ENCODE assay signal across 9 mouse cellular contexts in genomic region chr6:85037677-85038076, GRCm38 (mm10). TPM values are rescaled to one million over a fixed set of nuclear protein-coding genes. Genes with fewer than 3 reads are reported as not detected.
A peak's percentile ranks its signal among the peaks of the same experiment; 100 is the strongest.
DNase-seq lines count a peak whose midpoint lies in the region; ATAC-seq and TF ChIP-seq lines count a peak whose summit lies in the region.
"Had no signal": no experiment of that assay in that cellular context is flagged by ENCODE, and none has a peak within 500 bp of the region (broad histone marks: within the 10 kb centered on the region; RNA-seq: fewer than 3 reads in every experiment).

No protein-coding gene starts in this region.

- intact Hi-C loops in heart, postnatal 10 days (cut with DNase I): loop anchor here (1.0 to 10.0 kb wide), 3 partner anchors 79 to 367 kb away; no protein-coding TSS in a partner anchor
- intact Hi-C loops in left cerebral cortex, adult 2 months (cut with DNase I): loop anchor here (1.0 to 2.0 kb wide), 2 partner anchors 81 to 96 kb away; no protein-coding TSS in a partner anchor

- peak; percentile 78 for TF ChIP-seq CTCF in liver, adult 2 months (IDR thresholded peaks at IDR 0.05; ENCODE audit: low read depth, low read length)
- peak; percentile 65 for TF ChIP-seq CTCF in bone marrow, adult 2 months (IDR thresholded peaks at IDR 0.05; ENCODE audit: control insufficient read depth, insufficient read depth, low read length)
- peak; percentile 97 for TF ChIP-seq CTCF in left cerebral cortex, adult 2 months (IDR thresholded peaks at IDR 0.05)

- peak; percentile 52 for DNase-seq in liver, adult 2 months (ENCODE audit: extremely low read depth, low read depth, low spot score)
- no peak for DNase-seq in liver, embryonic 11.5 days (ENCODE audit: low spot score)
- peak; percentile 79 for DNase-seq in embryonic facial prominence, embryonic 14.5 days (ENCODE audit: low spot score)
- DNase-seq in heart, postnatal 10 days: peak; percentile 74 to 77
- DNase-seq in left cerebral cortex, adult 2 months (ENCODE audit: extremely low spot score in 1 of 2, low spot score in 2 of 2): peak; percentile 58 to 69

- no peak overlapping the region for H3K27ac ChIP-seq in liver, adult 2 months (replicated peaks; ENCODE audit: insufficient read depth, low read depth, low read length)
- H3K27ac ChIP-seq in liver, embryonic 11.5 days (ENCODE audit: low read depth, low read length): no peak overlapping the region
- no peak overlapping the region for H3K27ac ChIP-seq in bone marrow, adult 2 months (ENCODE audit: control insufficient read depth, insufficient read depth, low read depth, low read length, poor library complexity)
- no peak overlapping the region for H3K27ac ChIP-seq in embryonic facial prominence, embryonic 14.5 days (replicated peaks; ENCODE audit: low read depth, low read length)
- no peak overlapping the region; the same call in 1 of the 2 replicates for H3K27ac ChIP-seq in left cerebral cortex, adult 2 months
- H3K27ac ChIP-seq in midbrain, embryonic 16.5 days (ENCODE audit: low read length): no peak overlapping the region
- H3K27ac ChIP-seq in stomach, embryonic 16.5 days (ENCODE audit: low read length): no peak overlapping the region

- no peaks in the 10 kb centered on the region for H3K9me3 ChIP-seq in liver, embryonic 11.5 days (ENCODE audit: control insufficient read depth, low read length)
- no peaks in the 10 kb centered on the region for H3K9me3 ChIP-seq in embryonic facial prominence, embryonic 14.5 days (ENCODE audit: control insufficient read depth, low read length)
- no peaks in the 10 kb centered on the region for H3K9me3 ChIP-seq in midbrain, embryonic 16.5 days (replicated peaks; ENCODE audit: control insufficient read depth, low read length, poor library complexity, severe bottlenecking)
- H3K9me3 ChIP-seq in stomach, embryonic 16.5 days (replicated peaks; ENCODE audit: control insufficient read depth, low read length): no peaks in the 10 kb centered on the region

- WGBS in liver, adult 2 months: 8% methylated on average over 6 of the region's 6 CpGs
- 8% methylated on average over 6 of the region's 6 CpGs for WGBS in liver, embryonic 11.5 days
- WGBS in bone marrow, adult 2 months: 1% methylated on average over 6 of the region's 6 CpGs
- WGBS in embryonic facial prominence, embryonic 14.5 days: 7% methylated on average over 6 of the region's 6 CpGs
- WGBS in midbrain, embryonic 16.5 days: 9% methylated on average over 6 of the region's 6 CpGs
- 6% methylated on average over 6 of the region's 6 CpGs for WGBS in stomach, embryonic 16.5 days

- no peaks in the 10 kb centered on the region for H3K36me3 ChIP-seq in liver, adult 2 months (ENCODE audit: control insufficient read depth, insufficient read depth, low read length)
- no peaks in the 10 kb centered on the region for H3K36me3 ChIP-seq in liver, embryonic 11.5 days (ENCODE audit: control insufficient read depth, insufficient read depth, low read length)
- no peaks in the 10 kb centered on the region for H3K36me3 ChIP-seq in embryonic facial prominence, embryonic 14.5 days (ENCODE audit: control insufficient read depth, insufficient read depth, low read length)
- H3K36me3 ChIP-seq in midbrain, embryonic 16.5 days (ENCODE audit: control insufficient read depth, insufficient read depth, low read length): no peaks in the 10 kb centered on the region
- H3K36me3 ChIP-seq in stomach, embryonic 16.5 days (ENCODE audit: control insufficient read depth, insufficient read depth, low read length): no peaks in the 10 kb centered on the region

- no peak for ATAC-seq in liver, embryonic 11.5 days (replicated peaks; ENCODE audit: low FRiP score)
- ATAC-seq in embryonic facial prominence, embryonic 14.5 days (ENCODE audit: low read depth): no peak
- peak; percentile 42; the same call in 1 of the 2 replicates for ATAC-seq in midbrain, embryonic 16.5 days
- 0 out of 2 replicates have a peak, but pooled peaks have one; percentile 10 for ATAC-seq in stomach, embryonic 16.5 days (ENCODE audit: insufficient read depth, low FRiP score)

- H3K79me2 ChIP-seq in liver, adult 2 months (ENCODE audit: control insufficient read depth, insufficient read depth, low read length): peaks cover 6% of the 10 kb centered on the region; the same call in 1 of the 2 replicates

- H3K27me3 ChIP-seq in liver, adult 2 months (ENCODE audit: control insufficient read depth, insufficient read depth, low read length): no peaks in the 10 kb centered on the region
- no peaks in the 10 kb centered on the region for H3K27me3 ChIP-seq in liver, embryonic 11.5 days (replicated peaks; ENCODE audit: control insufficient read depth, insufficient read depth, low read length)
- no peaks in the 10 kb centered on the region for H3K27me3 ChIP-seq in embryonic facial prominence, embryonic 14.5 days (replicated peaks; ENCODE audit: control insufficient read depth, insufficient read depth, low read length)
- no peaks in the 10 kb centered on the region for H3K27me3 ChIP-seq in midbrain, embryonic 16.5 days (ENCODE audit: control insufficient read depth, insufficient read depth, low read depth, low read length)
- no peaks in the 10 kb centered on the region for H3K27me3 ChIP-seq in stomach, embryonic 16.5 days (ENCODE audit: control insufficient read depth, insufficient read depth, low read length)

- TF ChIP-seq POLR2A in liver, adult 2 months (IDR thresholded peaks at IDR 0.05; ENCODE audit: extremely low read depth, insufficient read depth, low read length): no peak
- no peak for TF ChIP-seq POLR2A in bone marrow, adult 2 months (IDR thresholded peaks at IDR 0.05; ENCODE audit: borderline replicate concordance, control insufficient read depth, low read depth, low read length)

- no peaks in the 10 kb centered on the region for H3K4me1 ChIP-seq in liver, adult 2 months (ENCODE audit: control insufficient read depth, insufficient read depth, low read length)
- H3K4me1 ChIP-seq in liver, embryonic 11.5 days (replicated peaks; ENCODE audit: control insufficient read depth, insufficient read depth, low read length): no peaks in the 10 kb centered on the region
- no peaks in the 10 kb centered on the region for H3K4me1 ChIP-seq in bone marrow, adult 2 months (ENCODE audit: control insufficient read depth, insufficient read depth, low read length)
- no peaks in the 10 kb centered on the region for H3K4me1 ChIP-seq in embryonic facial prominence, embryonic 14.5 days (ENCODE audit: control insufficient read depth, insufficient read depth, low read length)
- H3K4me1 ChIP-seq in midbrain, embryonic 16.5 days (ENCODE audit: control insufficient read depth, insufficient read depth, low read length): no peaks in the 10 kb centered on the region
- H3K4me1 ChIP-seq in stomach, embryonic 16.5 days (ENCODE audit: control insufficient read depth, insufficient read depth, low read length): no peaks in the 10 kb centered on the region

- H3K4me2 ChIP-seq in liver, embryonic 11.5 days: no peak overlapping the region
- no peak overlapping the region for H3K4me2 ChIP-seq in embryonic facial prominence, embryonic 14.5 days (ENCODE audit: low read depth, low read length)
- no peak overlapping the region for H3K4me2 ChIP-seq in midbrain, embryonic 16.5 days (ENCODE audit: low read length)
- no peak overlapping the region for H3K4me2 ChIP-seq in stomach, embryonic 16.5 days (ENCODE audit: low read depth, low read length)

- H3K9ac ChIP-seq in liver, adult 2 months (ENCODE audit: low read depth, low read length): no peak overlapping the region
- no peak overlapping the region for H3K9ac ChIP-seq in liver, embryonic 11.5 days (ENCODE audit: low read depth, low read length)
- H3K9ac ChIP-seq in embryonic facial prominence, embryonic 14.5 days (ENCODE audit: low read depth, low read length): no peak overlapping the region
- H3K9ac ChIP-seq in midbrain, embryonic 16.5 days (ENCODE audit: low read depth, low read length): no peak overlapping the region
- H3K9ac ChIP-seq in stomach, embryonic 16.5 days (ENCODE audit: low read length): no peak overlapping the region

- no peak overlapping the region for H3K4me3 ChIP-seq in liver, adult 2 months (ENCODE audit: insufficient read depth, low read depth, low read length)
- H3K4me3 ChIP-seq in liver, embryonic 11.5 days (ENCODE audit: low read depth, low read length): no peak overlapping the region
- no peak overlapping the region for H3K4me3 ChIP-seq in bone marrow, adult 2 months (replicated peaks; ENCODE audit: control insufficient read depth, low read depth, low read length)
- no peak overlapping the region for H3K4me3 ChIP-seq in embryonic facial prominence, embryonic 14.5 days (ENCODE audit: low read depth, low read length)
- no peak overlapping the region for H3K4me3 ChIP-seq in left cerebral cortex, adult 2 months
- H3K4me3 ChIP-seq in midbrain, embryonic 16.5 days (ENCODE audit: low read depth, low read length): no peak overlapping the region
- no peak overlapping the region for H3K4me3 ChIP-seq in stomach, embryonic 16.5 days (replicated peaks; ENCODE audit: low read length)
- H3K4me3 ChIP-seq: erythroblast, embryonic 14.5 days had no signal

RNA-seq across cellular contexts. Expression of gene Exoc6b, which starts 31.6 kb away (rescaled TPM):
- 6.1 and 7.2 TPM in 2 replicates for total RNA-seq in liver, adult 2 months (2014; rRNA removed)
- 1.5 and 2.3 TPM in 2 replicates for polyA plus RNA-seq in liver, adult 2 months (2012; rRNA removed)
- polyA plus RNA-seq in liver, embryonic 11.5 days (2014; fragmentation: Nextera tagmentation; extraction: Ambion mirVana): 10.1 and 10.2 TPM in 2 replicates
- polyA plus RNA-seq in bone marrow, adult 2 months (2011; ENCODE audit: insufficient read depth, insufficient read length, low replicate concordance, missing spikeins): 4.0 and 5.8 TPM in 2 replicates
- polyA plus RNA-seq in embryonic facial prominence, embryonic 14.5 days (2014; fragmentation: Nextera tagmentation; extraction: Ambion mirVana): 29.9 and 33.0 TPM in 2 replicates
- 10 to 100 TPM; 21.8 to 24.2 TPM for total RNA-seq in heart, postnatal 10 days (2021)
- 10 to 100 TPM; 85.0 to 93.3 TPM for total RNA-seq in left cerebral cortex, adult 2 months (2021)
- polyA plus RNA-seq in midbrain, embryonic 16.5 days (2015; fragmentation: Nextera tagmentation; extraction: Ambion mirVana): 54.3 and 57.6 TPM in 2 replicates
- polyA plus RNA-seq in stomach, embryonic 16.5 days (2015; fragmentation: Nextera tagmentation; extraction: Ambion mirVana): 30.5 and 31.2 TPM in 2 replicates
- polyA plus RNA-seq: erythroblast, embryonic 14.5 days had no signal

Comparison
In these comparisons a context has a peak if more than half of its experiments do, and no peak if none do; other contexts are left out.
1. ATAC-seq: peak in midbrain, embryonic 16.5 days (single experiment) and stomach, embryonic 16.5 days (single experiment); none in liver, embryonic 11.5 days (single experiment) and embryonic facial prominence, embryonic 14.5 days (single experiment).
2. Peak in every context shown above with its lines, with median percentiles within 50 percentile points of each other: CTCF ChIP-seq.